12 mouse cellular contexts compared by ENCODE assay signal in genomic region chr1:119391311-119391710, GRCm38 (mm10). TPM values are rescaled to one million over a fixed set of nuclear protein-coding genes. Genes with fewer than 3 reads are reported as not detected.
DNase-seq lines count a peak whose midpoint lies in the region; ATAC-seq and TF ChIP-seq lines count a peak whose summit lies in the region.
"Had no signal": no experiment of that assay in that cellular context is flagged by ENCODE, and none has a peak within 500 bp of the region (broad histone marks: within the 10 kb centered on the region; RNA-seq: fewer than 3 reads in every experiment).

No protein-coding gene starts in this region.

- H3K36me3 ChIP-seq in liver, postnatal 0 days (replicated peaks; ENCODE audit: insufficient read depth, low read length), result no peaks in the 10 kb centered on the region
- H3K36me3 ChIP-seq: hindbrain, embryonic 15.5 days; liver, embryonic 13.5 days had no signal

- H3K4me1 ChIP-seq in liver, postnatal 0 days (ENCODE audit: insufficient read depth), result no peaks in the 10 kb centered on the region
- H3K4me1 ChIP-seq: liver, embryonic 13.5 days had no signal

- no peak overlapping the region for H3K9ac ChIP-seq in liver, postnatal 0 days (replicated peaks)
- H3K9ac ChIP-seq: hindbrain, embryonic 15.5 days; liver, embryonic 13.5 days had no signal

- H3K4me3 ChIP-seq in liver, postnatal 0 days (ENCODE audit: low read depth, low read length), result no peak overlapping the region
- H3K4me3 ChIP-seq: erythroblast, embryonic 14.5 days; hindbrain, embryonic 15.5 days; liver, embryonic 13.5 days had no signal

- TF ChIP-seq CTCF in liver, postnatal 0 days (IDR thresholded peaks at IDR 0.05; ENCODE audit: low read depth), result no peak

- no peaks in the 10 kb centered on the region for H3K9me3 ChIP-seq in liver, postnatal 0 days (ENCODE audit: low read length)
- H3K9me3 ChIP-seq: hindbrain, embryonic 15.5 days; liver, embryonic 13.5 days had no signal

- peak; percentile 20 for DNase-seq in lung, postnatal 10 days
- DNase-seq in lung, postnatal 25 days (ENCODE audit: low spot score), result no peak
- DNase-seq in brain, adult 2 months (ENCODE audit: low read depth, low spot score), result peak; percentile 58
- peak; percentile 65 to 66 for DNase-seq in cerebellum, postnatal 36 days
- DNase-seq in lung, postnatal 36 days, result peak; percentile 7
- no peak for DNase-seq in liver, postnatal 0 days
- DNase-seq in frontal cortex, postnatal 14 days (ENCODE audit: low spot score in 2 of 2), result no peak
- DNase-seq: liver, embryonic 13.5 days; midbrain, embryonic 14.5 days; thymus, postnatal 4 days had no signal

- no peaks in the 10 kb centered on the region for H3K27me3 ChIP-seq in liver, postnatal 0 days (ENCODE audit: insufficient read depth, low read length)

- H3K27ac ChIP-seq in liver, postnatal 0 days (ENCODE audit: low read depth), result no peak overlapping the region
- H3K27ac ChIP-seq: hindbrain, embryonic 15.5 days; liver, embryonic 13.5 days had no signal

- TF ChIP-seq EP300 in liver, postnatal 0 days (IDR thresholded peaks at IDR 0.05; ENCODE audit: low read depth), result no peak

- 61% methylated on average over 3 of the region's 3 CpGs for WGBS in liver, postnatal 0 days (ENCODE audit: insufficient replicate concordance)

- H3K4me2 ChIP-seq in liver, postnatal 0 days (ENCODE audit: low read depth, low read length), result no peak overlapping the region
- H3K4me2 ChIP-seq: hindbrain, embryonic 15.5 days; liver, embryonic 13.5 days had no signal

- ATAC-seq in liver, postnatal 0 days, result no peak

RNA-seq across cellular contexts. Expression of gene Inhbb, which starts 30.7 kb away (rescaled TPM):
- 0.65 and 0.78 TPM in 2 replicates for polyA plus RNA-seq in liver, postnatal 0 days (2015; fragmentation: Nextera tagmentation; extraction: Ambion mirVana)

Comparison
In these comparisons a context has a peak if more than half of its experiments do, and no peak if none do; other contexts are left out.
1. DNase-seq: peak in lung, postnatal 10 days (single experiment), brain, adult 2 months (single experiment), cerebellum, postnatal 36 days (2 of 2) and lung, postnatal 36 days (single experiment); none in lung, postnatal 25 days (single experiment), liver, postnatal 0 days (single experiment) and frontal cortex, postnatal 14 days (0 of 2).